Mouse (Mus musculus) forebrain, embryonic 15.5 days (tissue): ENCODE measurements around the gene Gm8439. TPM values are rescaled to one million over a fixed set of nuclear protein-coding genes. Genes with fewer than 3 reads are reported as not detected.

ENCODE experiments used
- ATAC-seq: fragments of 200-750 bp; cut with Nextera tagmentation; replicated peaks from 2 replicates; pipeline ENCODE4 v1.8.0; 2017; ENCODE audit warnings: mild to moderate bottlenecking, moderate TSS enrichment, moderate library complexity
- H3K27ac ChIP-seq: fragments of 300-500 bp; sonication (generic); replicated peaks from 2 replicates; pipeline ENCODE4 v1.5.1; 2015; ENCODE audit warnings: mild to moderate bottlenecking, inconsistent platforms
- H3K27me3 ChIP-seq: fragments of 300-500 bp; sonication (generic); 2 replicates; pipeline ENCODE4 v1.6.1; 2015; ENCODE audit warnings: inconsistent platforms
- H3K36me3 ChIP-seq: fragments of 300-500 bp; sonication (generic); 2 replicates; pipeline ENCODE4 v1.6.1; 2015; ENCODE audit warnings: mild to moderate bottlenecking, inconsistent platforms
- H3K4me1 ChIP-seq: fragments of 300-500 bp; sonication (generic); 2 replicates; pipeline ENCODE4 v1.6.1; 2015; ENCODE audit warnings: inconsistent platforms
- H3K4me2 ChIP-seq: fragments of 300-500 bp; sonication (generic); replicated peaks from 2 replicates; pipeline ENCODE4 v1.6.1; 2015; ENCODE audit warnings: mild to moderate bottlenecking, inconsistent platforms
- H3K4me3 ChIP-seq: fragments of 300-500 bp; sonication (generic); 2 replicates; pipeline ENCODE4 v1.5.1; 2015; ENCODE audit warnings: mild to moderate bottlenecking, inconsistent platforms
- H3K9ac ChIP-seq: fragments of 300-500 bp; sonication (generic); replicated peaks from 2 replicates; pipeline ENCODE4 v1.6.1; 2015; ENCODE audit warnings: mild to moderate bottlenecking, inconsistent platforms
- H3K9me3 ChIP-seq: fragments of 300-500 bp; sonication (generic); 2 replicates; pipeline ENCODE4 v1.6.1; 2016; ENCODE audit warnings: inconsistent platforms
- WGBS: fragments of 180-500 bp; shearing (Covaris S2); methylation state at CpG from one replicate; pipeline ENCODE4 v1.1.7; 2015; ENCODE audit warnings: mixed read lengths; 5-methylcytosine and 5-hydroxymethylcytosine counted together
- polyA plus RNA-seq: library from polyadenylated mRNA; unstranded; fragments of >200 nt; fragmentation: Nextera tagmentation; extraction: Ambion mirVana; gene quantifications from 2 replicates; pipeline ENCODE4 v1.2.1, GENCODE M21; 2015

Gm8439 gene
- polyA plus RNA-seq, result not detected in 2 replicates

DNA sequence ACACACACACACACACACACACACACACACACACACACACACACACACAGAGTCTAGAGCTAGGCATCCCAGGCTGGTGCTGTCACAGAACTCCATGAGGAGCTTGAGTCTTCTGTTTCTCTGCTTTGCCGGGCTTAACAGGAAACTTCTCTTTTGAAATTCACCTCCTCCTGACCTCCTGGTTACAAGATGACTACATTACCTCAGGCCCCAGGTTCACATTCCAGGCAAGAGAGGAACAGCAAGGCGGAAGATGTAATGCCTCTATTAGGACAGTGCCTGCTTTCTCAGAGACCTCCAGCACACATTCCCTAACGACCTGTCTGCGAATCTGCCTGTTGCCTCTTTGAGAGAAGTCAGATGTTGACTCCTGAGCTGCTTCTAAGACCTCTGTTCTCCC lies at the start of gene Gm8439:
Gene Gm8439, plus strand, starts transcription at position 301 of the 400 bp plus-strand sequence.
- 27% methylated on average over 4 of the region's 4 CpGs for whole genome bisulfite sequencing
- 0 out of 2 replicates have a peak, but pooled peaks cover 7% of the 10 kb centered on the region for H3K27me3 ChIP-seq
- H3K9me3 ChIP-seq, result no peaks in the 10 kb centered on the region
- H3K4me2 ChIP-seq, result no peak within 1 kb of the TSS
- no peaks in the 10 kb centered on the region for H3K4me1 ChIP-seq
- no peaks in the 10 kb centered on the region for H3K36me3 ChIP-seq
- no peak for ATAC-seq
- no peak within 1 kb of the TSS for H3K4me3 ChIP-seq
- H3K9ac ChIP-seq, result no peak within 1 kb of the TSS; the same call in 1 of the 2 replicates
- H3K27ac ChIP-seq, result no peak within 1 kb of the TSS

DNA sequence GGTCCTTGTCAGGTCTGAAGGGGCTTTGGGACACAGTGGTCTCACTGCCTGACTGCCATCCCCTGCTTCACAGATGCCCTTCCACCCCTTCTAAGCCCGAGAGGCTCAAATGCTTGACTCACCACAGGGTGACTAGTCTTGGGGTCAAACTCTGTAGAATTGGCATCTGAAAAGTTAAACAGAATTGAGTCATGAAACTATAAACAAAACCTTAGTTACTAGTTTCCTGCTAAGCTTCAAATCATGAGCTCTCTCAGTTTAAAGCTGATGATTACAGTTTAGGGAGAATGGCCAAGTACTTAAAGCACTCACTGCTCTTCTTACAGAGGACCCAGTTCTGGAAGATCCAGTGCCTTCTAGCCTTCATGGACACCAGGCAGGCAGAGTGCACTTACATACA lies 43.6 kb upstream of the Gm8439 start:
- Histone ChIP-seq H3K27ac (no peak overlapping the region), H3K9ac (no peak overlapping the region), H3K4me3 (no peak overlapping the region), H3K4me1 (no peaks in the 10 kb centered on the region), H3K36me3 (peaks cover 92% of the 10 kb centered on the region), H3K9me3 (no peaks in the 10 kb centered on the region), H3K27me3 (no peaks in the 10 kb centered on the region), H3K4me2 (no peak overlapping the region)
- ATAC-seq, result no peak
- WGBS, result 74% methylated on average over 1 of the region's 1 CpGs

DNA sequence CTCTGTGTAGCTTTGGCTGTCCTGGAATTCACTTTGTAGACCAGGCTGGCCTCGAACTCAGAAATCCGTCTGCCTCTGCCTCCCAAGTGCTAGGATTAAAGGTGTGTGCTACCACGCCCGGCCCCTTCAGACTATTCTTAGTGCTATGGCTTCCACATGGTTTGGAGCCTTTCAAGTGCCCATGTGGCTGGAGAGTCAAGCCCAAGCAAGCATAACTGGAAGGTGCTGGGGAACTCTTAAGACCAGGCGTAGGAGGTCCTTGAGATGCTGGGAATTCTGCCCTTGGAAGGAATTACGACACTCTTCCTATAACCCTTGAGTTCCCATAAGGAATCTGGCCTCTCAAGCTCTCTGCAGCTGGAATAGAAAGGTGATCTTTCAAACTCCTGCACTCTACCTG lies 32.0 kb upstream of the Gm8439 start:
- WGBS, result 91% methylated on average over 6 of the region's 6 CpGs
- Histone ChIP-seq H3K4me2 (no peak overlapping the region), H3K9ac (no peak overlapping the region), H3K27ac (no peak overlapping the region), H3K9me3 (no peaks in the 10 kb centered on the region), H3K4me1 (no peaks in the 10 kb centered on the region), H3K27me3 (no peaks in the 10 kb centered on the region), H3K36me3 (peaks cover 88% of the 10 kb centered on the region), H3K4me3 (no peak overlapping the region)
- ATAC-seq, result no peak

DNA sequence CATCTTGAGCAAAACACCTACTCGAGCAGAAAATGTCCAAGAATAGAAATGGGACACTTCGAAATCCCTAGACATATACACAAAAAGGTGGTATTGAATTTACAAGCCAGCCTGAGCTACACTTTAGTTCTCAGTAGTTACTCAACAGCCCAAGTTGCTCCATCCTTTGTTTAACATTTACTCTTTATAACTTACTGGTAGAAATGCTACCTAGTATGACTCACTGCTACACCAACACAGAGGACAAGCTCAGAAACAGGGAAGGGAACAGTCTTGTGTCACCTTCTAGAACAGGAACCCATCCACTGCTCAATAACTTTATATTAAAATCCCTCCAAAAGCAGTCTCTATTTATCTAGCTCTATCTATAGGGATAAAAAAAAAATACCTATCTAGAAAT lies 22.8 kb upstream of the Gm8439 start:
- Histone ChIP-seq H3K9ac (no peak overlapping the region), H3K36me3 (peaks cover 43% of the 10 kb centered on the region), H3K27ac (no peak overlapping the region), H3K4me2 (no peak overlapping the region), H3K4me1 (peaks cover 23% of the 10 kb centered on the region), H3K4me3 (no peak overlapping the region), H3K9me3 (no peaks in the 10 kb centered on the region), H3K27me3 (no peaks in the 10 kb centered on the region)
- WGBS, result 93% methylated on average over 2 of the region's 2 CpGs
- no peak for ATAC-seq

DNA sequence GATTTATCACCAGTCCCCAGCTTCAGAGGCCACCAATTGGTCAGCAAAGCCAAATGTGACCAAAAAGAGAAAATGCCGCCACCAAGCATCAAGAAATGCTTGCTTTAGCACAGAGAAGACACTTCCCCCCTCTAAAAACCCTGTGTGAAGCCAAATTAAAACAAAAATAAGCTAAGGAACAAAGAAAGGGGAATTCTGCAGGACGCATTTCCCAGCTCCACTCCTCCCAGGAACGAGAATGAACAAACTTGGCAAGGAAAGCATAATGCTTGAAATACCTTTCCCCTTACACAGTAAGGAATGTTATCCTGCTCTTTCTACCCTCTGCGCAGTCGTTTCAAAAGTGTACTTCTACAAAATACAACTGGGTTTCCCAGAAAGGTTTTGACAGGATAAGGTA lies 20.5 kb upstream of the Gm8439 start:
- Histone ChIP-seq H3K4me3 (peak overlapping the region; percentile 95; the same call in 1 of the 2 replicates), H3K27ac (no peak overlapping the region), H3K4me2 (peak overlapping the region; percentile 69), H3K9me3 (no peaks in the 10 kb centered on the region), H3K4me1 (peaks cover 30% of the 10 kb centered on the region), H3K9ac (no peak overlapping the region; the same call in 1 of the 2 replicates), H3K27me3 (no peaks in the 10 kb centered on the region), H3K36me3 (peaks cover 25% of the 10 kb centered on the region)
- WGBS, result 28% methylated on average over 5 of the region's 5 CpGs
- no peak for ATAC-seq

DNA sequence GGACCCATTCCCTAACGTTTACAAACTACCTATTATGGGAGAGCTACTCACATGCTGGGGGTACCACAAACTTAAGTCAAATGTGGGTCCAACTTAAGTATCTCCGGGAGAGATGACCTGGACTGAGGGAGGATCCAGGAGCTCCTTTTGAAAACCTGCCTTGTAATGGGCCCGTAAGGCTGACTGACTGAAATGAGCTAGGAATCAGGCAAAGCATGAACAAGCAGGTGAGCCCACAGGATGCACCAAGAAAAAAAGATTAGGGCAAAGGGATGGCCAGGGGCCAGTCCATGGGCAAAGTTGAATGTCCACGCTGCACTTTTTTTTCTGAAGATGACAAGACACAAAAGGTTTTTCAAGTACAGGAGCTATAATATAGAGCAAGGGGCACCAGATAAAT lies 19.5 kb upstream of the Gm8439 start:
- peaks cover 16% of the 10 kb centered on the region for H3K36me3 ChIP-seq
- H3K27ac ChIP-seq, result peak overlapping the region; percentile 95
- H3K27me3 ChIP-seq, result no peaks in the 10 kb centered on the region
- no peak for ATAC-seq
- peak overlapping the region; percentile 69 for H3K4me2 ChIP-seq
- no peaks in the 10 kb centered on the region for H3K9me3 ChIP-seq
- H3K4me1 ChIP-seq, result peaks cover 30% of the 10 kb centered on the region
- H3K4me3 ChIP-seq, result peak overlapping the region; percentile 95
- 1% methylated on average over 4 of the region's 4 CpGs for WGBS
- peak overlapping the region; percentile 90 for H3K9ac ChIP-seq

DNA sequence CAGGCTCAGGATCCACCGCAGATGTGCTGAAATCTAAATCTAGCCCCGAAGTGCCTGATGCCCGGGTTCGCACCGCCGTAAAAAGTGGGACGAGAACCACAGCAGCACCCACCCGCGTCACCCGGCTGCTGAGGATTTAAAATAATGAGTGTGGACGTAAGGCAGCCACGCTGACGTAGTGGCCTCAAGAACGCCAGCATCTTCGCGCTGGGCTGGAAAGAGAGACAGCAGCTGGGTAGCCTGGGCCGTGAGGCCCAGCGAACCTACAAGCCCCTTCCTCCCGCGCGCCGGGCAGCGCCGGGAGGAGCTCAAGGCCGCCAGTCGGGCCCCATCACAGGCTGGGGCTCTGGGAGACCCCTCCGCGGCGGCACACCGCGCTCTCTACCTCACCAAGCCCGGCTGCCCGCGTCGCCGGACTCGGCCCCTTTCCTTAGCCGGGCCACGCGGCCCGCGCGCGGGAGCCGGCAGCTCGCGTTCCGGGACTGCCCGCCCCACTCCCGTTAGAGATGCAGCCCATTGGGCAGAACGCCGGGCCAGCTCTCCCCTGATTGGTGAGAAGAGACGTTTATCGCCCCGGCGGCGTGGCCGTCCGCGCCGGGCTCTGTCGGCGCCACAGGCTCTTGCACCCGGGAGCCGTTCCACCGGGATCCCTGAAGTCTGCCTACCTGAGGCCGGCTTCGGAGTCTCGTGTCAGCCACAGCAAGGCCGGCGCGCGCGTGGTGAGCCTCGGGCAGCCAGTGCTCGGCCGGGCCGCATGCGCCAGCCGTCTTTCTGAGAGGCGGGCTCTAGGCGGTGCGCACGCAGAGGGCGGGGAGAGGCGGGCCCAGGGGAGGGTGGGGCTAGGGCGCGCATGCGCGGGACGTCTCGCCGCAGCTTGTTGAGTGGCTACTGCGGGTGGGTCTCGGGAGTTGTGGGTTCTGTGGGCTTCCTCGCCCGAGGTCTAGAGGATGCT lies 18.8 kb upstream of the Gm8439 start, which contains the start of gene Ctps:
Gene Ctps, minus strand, starts transcription at position 791 of the 952 bp plus-strand sequence.
- Histone ChIP-seq H3K9ac (peak within 1 kb of the TSS; percentile 90), H3K4me3 (peak within 1 kb of the TSS; percentile 95), H3K4me2 (peak within 1 kb of the TSS; percentile 69), H3K4me1 (peaks cover 30% of the 10 kb centered on the region), H3K27ac (peak within 1 kb of the TSS; percentile 95), H3K36me3 (peaks cover 9% of the 10 kb centered on the region), H3K27me3 (no peaks in the 10 kb centered on the region), H3K9me3 (no peaks in the 10 kb centered on the region)
- ATAC-seq, result peak; percentile 98
- under 1% methylated on average over 86 of the region's 97 CpGs for WGBS

DNA sequence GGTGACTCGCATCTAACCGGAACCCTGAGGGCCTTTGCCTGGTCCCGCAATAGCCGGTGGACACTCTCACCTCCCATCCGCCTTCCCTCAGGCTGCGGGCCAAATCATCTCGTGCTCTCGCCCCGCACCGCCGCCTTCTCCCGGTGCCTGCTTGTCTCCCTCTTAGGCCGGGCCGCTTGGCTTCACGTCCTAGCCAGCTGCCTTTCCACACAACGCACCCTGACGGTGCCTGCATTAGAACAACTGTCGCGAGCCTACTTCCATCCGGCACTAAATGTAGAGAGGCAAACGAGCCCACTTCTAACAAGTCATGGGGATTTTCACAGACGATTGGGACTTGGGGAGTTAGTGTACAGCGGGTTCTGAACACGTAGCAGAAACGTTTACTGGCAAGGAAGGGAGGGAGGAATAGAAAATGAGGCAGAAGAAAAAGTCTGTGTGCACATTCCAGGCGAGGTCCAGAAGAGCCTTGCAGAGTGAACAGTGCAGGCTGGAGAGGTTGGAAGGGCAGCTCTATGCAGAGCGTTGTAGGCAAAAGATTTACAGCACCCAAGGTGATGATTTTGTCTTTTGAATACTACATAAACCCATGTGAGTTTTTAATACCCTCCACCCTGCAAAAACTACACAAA lies 18.0 kb upstream of the Gm8439 start:
- peak; percentile 73 for ATAC-seq
- Histone ChIP-seq H3K27ac (peak overlapping the region; percentile 95), H3K36me3 (peaks cover 3% of the 10 kb centered on the region; the same call in 1 of the 2 replicates), H3K4me3 (peak overlapping the region; percentile 95), H3K9ac (peak overlapping the region; percentile 90), H3K4me1 (peaks cover 30% of the 10 kb centered on the region), H3K27me3 (no peaks in the 10 kb centered on the region), H3K4me2 (peak overlapping the region; percentile 69), H3K9me3 (no peaks in the 10 kb centered on the region)
- WGBS, result 3% methylated on average over 27 of the region's 27 CpGs

DNA sequence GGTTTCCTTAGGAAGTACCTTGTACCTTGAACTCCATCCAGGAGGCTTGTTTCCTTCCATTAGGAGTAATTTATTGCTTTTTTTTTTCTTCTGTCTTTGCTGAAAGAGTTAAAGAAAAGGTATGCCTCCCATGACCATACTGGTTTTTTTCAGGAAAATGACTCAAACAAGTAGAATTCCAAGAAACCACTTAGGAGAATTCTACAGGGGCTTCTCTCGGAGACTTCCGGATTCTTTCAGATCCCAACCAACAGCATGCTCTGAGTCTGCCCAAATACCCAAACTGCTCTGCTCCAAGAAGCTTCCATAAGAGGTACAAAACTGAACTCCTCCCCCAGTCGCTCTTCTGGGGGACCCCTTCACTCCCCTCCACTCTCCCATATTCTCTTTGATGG lies 17.5 kb upstream of the Gm8439 start:
- ATAC-seq, result no peak
- H3K9ac ChIP-seq, result peak overlapping the region; percentile 90
- peak overlapping the region; percentile 69 for H3K4me2 ChIP-seq
- WGBS, result 85% methylated on average over 3 of the region's 3 CpGs
- no peaks in the 10 kb centered on the region for H3K36me3 ChIP-seq
- H3K27ac ChIP-seq, result no peak overlapping the region
- H3K9me3 ChIP-seq, result no peaks in the 10 kb centered on the region
- H3K27me3 ChIP-seq, result no peaks in the 10 kb centered on the region
- H3K4me1 ChIP-seq, result peaks cover 30% of the 10 kb centered on the region
- peak overlapping the region; percentile 95; the same call in 1 of the 2 replicates for H3K4me3 ChIP-seq

DNA sequence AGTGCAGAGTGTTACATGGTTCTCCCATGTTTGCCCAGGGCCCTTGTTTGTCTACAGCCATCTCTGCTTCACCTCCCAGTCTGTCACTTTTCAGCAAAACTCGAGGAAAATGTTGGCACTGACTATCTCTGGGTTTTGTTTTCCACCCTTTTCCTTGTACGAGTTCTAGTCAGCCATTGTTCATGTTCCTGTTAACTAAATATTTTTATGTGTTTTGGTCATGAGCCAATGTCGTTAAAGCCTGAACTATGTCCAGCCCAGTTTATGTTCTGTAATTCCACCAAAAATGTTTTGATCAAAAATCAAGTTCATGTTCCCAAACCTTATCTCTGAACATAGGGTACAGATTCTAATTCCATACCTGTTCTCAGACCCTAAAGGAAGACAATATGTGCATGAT lies 16.9 kb upstream of the Gm8439 start:
- ATAC-seq, result no peak
- H3K36me3 ChIP-seq, result no peaks in the 10 kb centered on the region
- H3K4me2 ChIP-seq, result no peak overlapping the region
- H3K27ac ChIP-seq, result no peak overlapping the region
- no peaks in the 10 kb centered on the region for H3K9me3 ChIP-seq
- H3K4me3 ChIP-seq, result no peak overlapping the region
- no peak overlapping the region for H3K9ac ChIP-seq
- no peaks in the 10 kb centered on the region for H3K27me3 ChIP-seq
- 54% methylated on average over 3 of the region's 3 CpGs for WGBS
- peaks cover 30% of the 10 kb centered on the region for H3K4me1 ChIP-seq

DNA sequence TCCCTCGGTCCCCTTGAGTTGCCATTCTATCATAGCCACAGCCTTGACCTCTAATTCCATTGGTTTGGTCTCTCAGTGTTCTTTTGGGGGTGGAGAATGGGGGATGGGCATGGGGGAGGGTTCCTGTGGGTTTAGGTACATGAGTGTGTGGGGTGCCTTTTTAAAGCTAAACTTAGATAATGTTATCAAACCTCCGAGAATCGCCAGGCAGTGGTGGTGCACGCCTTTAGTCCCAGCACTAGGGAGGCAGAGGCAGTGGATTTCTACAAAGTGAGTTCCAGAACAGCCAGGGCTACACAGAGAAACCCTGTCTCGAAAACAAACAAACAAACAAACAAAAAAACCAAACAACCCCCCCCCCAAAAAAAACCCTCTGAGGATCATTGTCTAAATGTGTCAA lies 7.7 kb upstream of the Gm8439 start:
- no peaks in the 10 kb centered on the region for H3K9me3 ChIP-seq
- no peaks in the 10 kb centered on the region for H3K36me3 ChIP-seq
- no peak overlapping the region for H3K27ac ChIP-seq
- 86% methylated on average over 5 of the region's 5 CpGs for WGBS
- H3K27me3 ChIP-seq, result no peaks in the 10 kb centered on the region
- no peak for ATAC-seq
- no peak overlapping the region for H3K4me3 ChIP-seq
- H3K4me1 ChIP-seq, result no peaks in the 10 kb centered on the region
- H3K4me2 ChIP-seq, result no peak overlapping the region
- no peak overlapping the region for H3K9ac ChIP-seq

DNA sequence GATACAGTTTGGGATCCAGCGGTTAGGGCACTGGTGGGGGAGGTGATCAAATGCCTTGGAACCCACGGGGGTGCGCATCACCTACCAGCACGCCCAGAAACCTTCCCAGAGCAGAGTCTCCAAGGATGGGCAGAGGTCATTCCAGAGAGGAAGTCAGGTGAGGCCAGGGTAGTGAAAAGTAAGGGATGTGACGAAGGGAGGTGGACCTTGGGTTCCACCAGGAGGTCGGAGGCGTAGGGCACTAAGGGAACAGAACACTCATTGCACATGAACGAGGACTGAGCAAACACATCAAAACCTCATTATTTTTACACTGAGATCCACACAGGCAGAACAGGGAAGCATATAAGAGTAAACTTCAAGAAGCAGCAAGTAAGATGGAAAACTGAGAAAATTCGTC lies 6.8 kb upstream of the Gm8439 start:
- WGBS, result 82% methylated on average over 9 of the region's 9 CpGs
- H3K9ac ChIP-seq, result no peak overlapping the region
- no peaks in the 10 kb centered on the region for H3K36me3 ChIP-seq
- no peak overlapping the region for H3K4me3 ChIP-seq
- no peak for ATAC-seq
- no peak overlapping the region for H3K27ac ChIP-seq
- no peak overlapping the region for H3K4me2 ChIP-seq
- no peaks in the 10 kb centered on the region for H3K4me1 ChIP-seq
- no peaks in the 10 kb centered on the region for H3K9me3 ChIP-seq
- no peaks in the 10 kb centered on the region for H3K27me3 ChIP-seq
